Mouse (Mus musculus) G1E-ER4 (cell line): ENCODE measurements around the gene Crygb. TPM values are rescaled to one million over a fixed set of nuclear protein-coding genes. Genes with fewer than 3 reads are reported as not detected.

Experiments used
- GATA1 ChIP-seq: IDR thresholded peaks from one replicate; pipeline ENCODE4 v1.8.0; 2012; ENCODE audit warnings: low read length, inconsistent platforms
- polyA plus RNA-seq: library from polyadenylated mRNA; stranded (reverse); fragments of >175 nt; gene quantifications from 2 replicates; pipeline ENCODE4 v1.2.3, GENCODE M21; 2012

Crygb gene
- polyA plus RNA-seq, result not detected in 2 replicates

DNA sequence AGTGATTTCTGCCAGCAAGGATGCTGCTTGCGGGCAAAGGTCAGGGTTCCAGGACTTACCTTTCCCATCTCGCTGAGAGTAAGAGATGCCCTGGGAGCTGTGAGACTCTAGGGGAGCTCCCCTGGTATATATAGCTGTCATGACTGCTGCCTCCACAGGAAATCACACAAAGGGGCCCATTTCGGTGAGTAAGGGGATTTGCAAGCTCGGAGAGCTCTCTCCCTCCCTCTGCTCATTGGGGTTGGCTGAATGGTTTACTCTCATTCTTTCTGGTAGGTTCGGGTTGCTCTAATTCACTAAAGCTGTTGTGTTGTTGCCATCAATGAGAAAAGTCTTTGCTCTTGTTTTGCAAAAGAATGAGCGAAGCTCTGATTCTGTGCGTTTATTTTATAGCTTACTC is at the start of gene Crygb:
Gene Crygb (minus strand): TSS at position 101 of the 400 bp plus-strand sequence.
- no peak for TF ChIP-seq GATA1

DNA sequence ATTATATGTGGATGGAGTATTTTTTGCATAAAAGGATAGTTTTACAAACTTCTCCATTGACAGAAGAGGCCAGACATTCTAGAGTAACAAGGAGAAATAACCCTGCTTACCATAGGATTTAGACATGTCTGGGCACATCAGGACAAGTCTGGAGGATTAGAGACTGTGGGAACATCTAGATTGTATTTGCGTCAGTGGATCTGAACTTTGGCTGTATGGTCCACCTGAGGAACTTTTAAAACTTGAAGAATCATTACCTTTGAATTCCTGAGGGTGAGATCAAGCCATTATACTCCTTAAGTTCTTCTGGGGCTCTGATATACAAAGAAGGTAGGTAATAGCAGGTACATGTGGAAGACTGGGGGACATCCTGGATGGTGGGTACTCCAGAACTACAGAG is 49.6 kb upstream of the Crygb start:
- TF ChIP-seq GATA1, result no peak

DNA sequence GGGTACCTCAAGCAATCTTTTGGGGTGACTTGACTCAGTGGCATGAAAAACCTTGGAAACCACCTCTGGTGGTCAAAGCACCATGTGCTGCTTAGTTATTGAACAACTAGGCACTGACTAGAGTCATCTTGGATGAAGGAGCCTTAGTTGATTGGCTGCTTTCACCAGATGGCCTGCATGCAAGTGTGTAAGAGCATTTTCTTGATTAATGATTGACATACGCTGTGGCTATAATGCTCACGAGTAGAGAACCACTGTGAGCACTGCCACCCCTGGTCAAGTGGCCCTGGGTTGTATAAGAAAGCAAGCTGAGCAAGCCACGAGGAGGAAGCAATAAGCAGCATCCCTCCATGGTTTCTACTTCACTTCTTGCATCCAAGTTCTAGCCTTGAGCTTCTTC is 48.1 kb upstream of the Crygb start:
- TF ChIP-seq GATA1, result no peak

GRCm38 (mm10) chr1:65129634-65130180 is 47.6 kb upstream of the Crygb start:
- no peak for TF ChIP-seq GATA1

DNA sequence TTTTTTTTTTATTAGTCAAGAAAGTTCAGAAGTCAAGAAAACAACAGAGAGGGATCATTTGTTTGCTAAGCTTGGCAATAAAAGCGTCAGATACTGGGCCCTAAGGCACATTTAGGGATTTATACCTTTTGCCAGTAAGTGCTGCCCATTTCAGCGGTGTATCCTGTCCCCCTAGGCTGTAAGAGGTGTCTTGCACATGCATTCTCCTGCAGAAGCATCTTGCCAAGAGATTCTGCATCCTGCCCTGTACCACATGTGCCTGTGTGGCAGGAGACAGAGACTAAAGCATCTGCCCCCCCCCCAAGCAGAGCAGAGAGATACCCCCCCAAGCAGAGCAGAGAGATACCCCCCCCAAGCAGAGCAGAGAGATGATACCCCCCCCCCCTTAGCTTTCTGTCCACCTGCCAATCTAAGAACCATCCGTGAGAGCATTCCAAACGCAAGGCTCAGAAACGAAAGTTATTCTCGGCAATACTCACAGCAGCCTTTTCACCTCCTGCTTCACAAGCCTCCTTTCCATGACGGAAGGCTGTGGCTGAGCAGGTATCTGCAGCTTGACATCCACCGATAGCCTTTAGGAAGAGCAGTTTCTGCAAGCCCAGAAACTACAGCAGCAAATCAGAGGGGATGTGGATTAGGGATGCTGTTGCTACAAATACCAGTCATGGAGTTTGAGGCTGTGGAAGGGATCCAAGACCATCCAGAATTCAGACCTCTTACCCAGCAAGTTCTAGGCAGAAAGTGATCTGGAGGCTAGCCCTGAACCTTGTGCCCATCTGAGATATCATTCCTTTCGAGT is 40.7 kb upstream of the Crygb start, which contains the start of gene D630023F18Rik:
Gene D630023F18Rik (minus strand): TSS at position 641 of the 799 bp plus-strand sequence.
- no peak for TF ChIP-seq GATA1

DNA sequence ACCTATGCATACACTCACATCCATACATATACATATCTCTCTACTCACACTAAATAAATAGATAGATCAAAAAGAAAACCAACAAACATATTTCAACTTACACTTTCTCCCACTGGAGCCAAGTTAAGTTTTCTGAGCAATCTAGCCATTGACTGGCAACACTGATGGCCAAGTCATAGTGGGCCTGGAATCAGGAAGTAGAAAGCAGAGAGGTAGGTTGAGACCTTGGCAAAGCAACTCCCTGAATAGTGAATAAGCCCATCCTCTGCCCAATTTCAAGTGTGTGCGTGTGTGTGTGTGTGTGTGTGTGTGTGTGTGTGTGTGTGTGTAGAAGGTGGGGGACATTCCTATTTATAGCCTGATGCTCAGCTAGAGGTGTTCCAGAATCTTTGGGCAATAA is 37.4 kb upstream of the Crygb start, which contains the start of gene Gm28845:
Gene Gm28845 (minus strand): TSS at position 121 of the 400 bp plus-strand sequence.
- no peak for TF ChIP-seq GATA1

GRCm38 (mm10) chr1:65118150-65118913 is 36.2 kb upstream of the Crygb start:
- TF ChIP-seq GATA1, result no peak

GRCm38 (mm10) chr1:65113536-65114172 is 31.6 kb upstream of the Crygb start:
- TF ChIP-seq GATA1, result no peak

DNA sequence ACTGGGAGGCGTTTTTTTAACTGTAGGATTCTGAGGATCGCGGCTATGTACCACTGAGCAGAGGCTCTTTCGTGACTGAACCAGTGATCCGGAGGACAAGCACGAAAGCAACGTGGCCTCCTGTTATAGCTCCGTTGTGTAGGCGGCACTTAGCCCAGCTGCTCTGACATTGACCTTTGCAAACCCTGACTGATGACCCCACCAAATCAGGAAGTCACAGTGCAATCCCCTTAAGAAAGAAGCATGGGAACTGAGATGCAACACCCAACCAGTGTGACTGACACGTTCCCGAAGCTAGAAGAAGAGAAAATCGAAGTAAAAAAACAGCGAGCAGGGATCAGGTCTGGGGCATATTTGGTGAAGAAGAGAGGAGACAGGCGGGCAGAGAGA is 30.7 kb upstream of the Crygb start:
- no peak for TF ChIP-seq GATA1

DNA sequence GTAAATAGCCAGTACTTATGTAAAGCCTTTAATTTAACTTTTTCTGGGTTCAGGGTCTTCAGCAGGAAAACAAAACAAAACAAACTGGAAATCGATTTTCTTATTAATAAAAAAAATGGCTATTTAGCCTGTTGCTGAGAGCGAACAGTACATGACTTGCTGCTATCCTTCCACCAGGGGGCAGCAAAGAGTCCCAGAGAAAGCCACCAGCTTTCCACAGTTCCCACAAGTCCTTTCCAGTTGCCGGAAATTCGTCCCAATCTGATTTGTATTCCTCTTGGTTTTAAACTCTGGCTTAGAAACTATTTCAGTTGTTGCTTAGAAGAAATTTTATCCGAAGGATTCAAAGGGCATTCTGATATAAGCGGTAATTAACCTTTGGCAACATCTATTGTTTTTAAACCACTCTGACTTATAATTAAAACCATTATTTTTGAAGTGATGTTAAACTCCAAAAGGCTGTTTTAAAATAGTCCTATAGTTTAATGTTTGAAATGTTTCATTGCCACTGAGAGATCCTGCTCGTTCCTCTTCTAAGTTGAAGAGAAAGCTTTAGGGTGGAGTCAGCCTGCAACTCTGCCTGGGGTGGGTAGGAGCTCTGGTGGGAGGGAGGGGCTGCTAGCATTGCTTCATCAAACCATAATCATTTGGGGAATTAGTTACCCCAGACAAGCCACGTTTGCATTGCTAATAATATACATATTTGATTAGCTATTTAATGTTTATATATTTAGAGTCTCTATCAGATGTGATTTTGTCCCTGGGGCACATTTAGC is 30.1 kb upstream of the Crygb start:
- TF ChIP-seq GATA1, result no peak

DNA sequence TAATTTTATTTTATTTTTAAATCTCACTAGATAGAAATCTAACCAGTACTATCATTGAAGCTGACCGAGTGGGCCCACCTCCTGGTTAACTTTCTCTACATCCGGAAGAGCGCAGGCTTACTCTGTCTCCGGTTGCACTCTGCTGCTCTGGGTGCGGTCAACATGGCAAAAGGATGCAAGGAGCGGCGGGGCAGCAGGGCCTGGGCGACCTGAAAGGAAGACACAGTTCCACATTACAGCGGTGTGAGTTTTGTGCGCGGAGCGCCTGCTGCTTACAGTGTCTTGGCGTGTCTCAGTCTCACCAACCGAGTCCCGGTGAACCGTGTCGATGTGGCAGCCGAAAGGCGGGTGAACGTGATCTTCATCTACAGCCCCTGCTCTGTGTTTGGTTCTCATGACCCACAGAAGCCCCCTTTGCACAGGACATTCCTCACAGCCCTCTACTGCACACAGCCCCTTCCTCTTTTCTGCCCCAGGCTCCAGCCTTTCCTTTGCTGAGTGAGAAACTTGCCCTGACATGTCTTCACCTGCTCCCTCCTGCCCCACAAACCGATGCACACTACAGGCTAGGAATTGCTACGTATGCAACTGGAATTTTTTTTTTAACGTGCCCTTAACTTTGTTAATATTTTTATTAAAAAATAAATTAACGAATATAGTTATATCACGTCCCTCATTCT is 27.8 kb upstream of the Crygb start:
- no peak for TF ChIP-seq GATA1

- TF ChIP-seq GATA1, result no peak
These were observed 27.1 kb upstream of the Crygb start for GRCm38 (mm10) chr1:65109196-65109595.

GRCm38 (mm10) chr1:65107654-65108279 is 25.7 kb upstream of the Crygb start:
- no peak for TF ChIP-seq GATA1

DNA sequence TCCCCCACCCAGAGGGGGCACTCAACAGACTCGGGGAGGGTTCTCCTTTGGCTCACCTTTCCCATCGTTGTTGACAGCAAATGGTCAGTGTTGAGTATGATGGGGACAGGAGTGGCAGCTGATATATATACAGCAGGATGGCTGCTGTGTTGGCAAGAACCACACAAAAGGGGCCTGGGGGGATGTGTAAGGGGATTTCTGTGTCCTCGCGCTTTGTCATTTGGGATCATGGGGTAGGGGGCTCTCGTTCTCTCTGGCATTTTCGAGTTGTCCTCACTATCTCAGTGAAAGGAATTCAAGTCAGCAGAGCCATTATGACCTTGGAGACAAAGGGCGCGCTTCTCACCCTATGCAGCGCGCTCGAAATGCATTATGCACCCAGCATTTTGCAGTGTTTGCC is 21.2 kb upstream of the Crygb start, which contains the start of gene Cryga:
Gene Cryga (minus strand): TSS at position 101 of the 400 bp plus-strand sequence.
- no peak for TF ChIP-seq GATA1

DNA sequence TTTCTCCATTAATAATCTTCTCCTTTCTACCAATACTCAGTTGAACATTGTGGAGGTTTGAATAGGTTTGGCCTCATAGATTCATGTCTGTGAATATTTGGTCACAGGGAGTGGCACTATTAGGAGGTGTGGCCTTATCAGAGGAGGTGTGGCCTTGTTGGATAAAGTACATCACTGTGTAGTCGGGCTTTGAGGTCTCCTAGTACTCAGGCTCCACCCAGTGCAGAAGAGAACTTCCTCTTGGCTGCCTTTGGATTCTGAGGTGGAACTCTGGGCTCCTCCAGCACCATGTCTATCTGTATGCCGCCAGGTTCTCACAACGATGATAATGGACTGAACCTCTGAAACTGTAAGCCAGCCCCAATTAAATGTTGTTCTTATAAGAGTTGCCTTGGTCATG is 14.9 kb upstream of the Crygb start:
- no peak for TF ChIP-seq GATA1
